Mouse (Mus musculus): Measurements from ENCODE around the gene Sarm1.

DNA sequence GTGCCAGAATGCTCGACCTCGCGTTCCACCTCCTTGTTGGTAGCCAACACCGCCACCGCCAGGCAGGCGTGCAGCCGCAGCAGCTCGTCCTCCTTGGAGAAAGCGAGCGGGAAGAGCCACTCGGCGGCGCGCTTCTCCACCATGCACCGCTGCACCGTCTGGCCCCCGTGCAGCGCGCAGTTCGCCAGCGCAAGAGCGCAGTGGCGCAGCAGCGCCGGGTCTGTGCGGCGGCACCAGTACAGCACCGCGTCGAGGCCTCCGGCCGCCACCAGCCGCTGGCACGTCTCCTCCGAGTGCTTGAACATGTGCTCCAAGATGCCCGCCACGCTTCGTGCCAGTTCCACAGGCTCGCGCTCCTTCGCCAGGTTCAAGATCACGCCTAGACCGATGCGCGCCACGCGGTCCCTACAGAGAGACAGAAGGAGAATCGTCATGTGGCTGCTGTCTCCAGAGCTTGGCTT, 6.7 kb downstream of the Sarm1 start:
- TF ChIP-seq CTCF (IDR thresholded peaks at IDR 0.05; ENCODE audit: low read depth, low read length) = no peak
- TF ChIP-seq POLR2A (IDR thresholded peaks at IDR 0.05; ENCODE audit: borderline replicate concordance, low read depth, low read length) = no peak
